ENCODE assay signal across 31 mouse cellular contexts in genomic region chr11:20527901-20528300, GRCm38 (mm10). TPM values are rescaled to one million over a fixed set of nuclear protein-coding genes. Genes with fewer than 3 reads are reported as not detected.
DNase-seq lines count a peak whose midpoint lies in the region.
"Had no signal": no experiment of that assay in that cellular context is flagged by ENCODE, and none has a peak within 500 bp of the region (broad histone marks: within the 10 kb centered on the region; RNA-seq: fewer than 3 reads in every experiment).

No protein-coding gene starts in this region.

- H3K4me1 ChIP-seq in heart, embryonic 10.5 days, result peaks cover 10% of the 10 kb centered on the region

- 81% methylated on average over 3 of the region's 3 CpGs for WGBS in heart, embryonic 10.5 days

- no peak overlapping the region for H3K4me3 ChIP-seq in heart, embryonic 10.5 days
- H3K4me3 ChIP-seq: embryonic facial prominence, embryonic 10.5 days; embryonic facial prominence, embryonic 15.5 days; forebrain, embryonic 12.5 days; gastrocnemius, adult 2 months; heart, adult 2 months; heart, embryonic 13.5 days; hindbrain, embryonic 15.5 days; kidney, embryonic 15.5 days; left cerebral cortex, adult 2 months; limb, embryonic 10.5 days; limb, embryonic 15.5 days; liver, embryonic 13.5 days; myocyte; neural tube, embryonic 13.5 days had no signal

- no peaks in the 10 kb centered on the region for H3K9me3 ChIP-seq in heart, embryonic 10.5 days
- H3K9me3 ChIP-seq: embryonic facial prominence, embryonic 10.5 days; embryonic facial prominence, embryonic 15.5 days; forebrain, embryonic 12.5 days; heart, embryonic 13.5 days; hindbrain, embryonic 15.5 days; kidney, embryonic 15.5 days; limb, embryonic 10.5 days; limb, embryonic 15.5 days; liver, embryonic 13.5 days; neural tube, embryonic 13.5 days had no signal

- no peak overlapping the region for H3K27ac ChIP-seq in heart, embryonic 10.5 days
- H3K27ac ChIP-seq: embryonic facial prominence, embryonic 10.5 days; embryonic facial prominence, embryonic 15.5 days; forebrain, embryonic 12.5 days; gastrocnemius, adult 2 months; heart, adult 2 months; heart, embryonic 13.5 days; hindbrain, embryonic 15.5 days; kidney, embryonic 15.5 days; left cerebral cortex, adult 2 months; limb, embryonic 10.5 days; limb, embryonic 15.5 days; liver, embryonic 13.5 days; neural tube, embryonic 13.5 days had no signal

- no peaks in the 10 kb centered on the region for H3K27me3 ChIP-seq in heart, embryonic 10.5 days (ENCODE audit: insufficient read depth, poor library complexity, severe bottlenecking)
- H3K27me3 ChIP-seq: embryonic facial prominence, embryonic 15.5 days; forebrain, embryonic 12.5 days; heart, embryonic 13.5 days; hindbrain, embryonic 15.5 days; kidney, embryonic 15.5 days; limb, embryonic 15.5 days; neural tube, embryonic 13.5 days; Patski had no signal

- DNase-seq in heart, adult 11 months, result peak; percentile 23
- no peak for DNase-seq in heart, embryonic 10.5 days (ENCODE audit: low spot score)
- peak; percentile 90 for DNase-seq in brain, adult 2 months (ENCODE audit: low read depth, low spot score)
- DNase-seq in cerebellum, adult 11-12 months, result peak; percentile 81
- DNase-seq in cerebellum, adult 9-11 months, result peak; percentile 79
- DNase-seq in yolk sac, embryonic 10.5 days (ENCODE audit: low spot score), result no peak
- DNase-seq in frontal cortex, postnatal 25 days (ENCODE audit: low spot score in 2 of 2), result no peak
- no peak for DNase-seq in B cell, adult 2 months
- DNase-seq: adrenal gland, postnatal 14 days; gastrocnemius, adult 2 months; gastrocnemius, postnatal 36 days; heart, adult 2 months; heart, postnatal 10 days; kidney, adult 18-20 months; kidney, postnatal 25 days; liver, embryonic 13.5 days; lung, adult 18-20 months; lung, postnatal 4 days; right cerebral cortex, postnatal 14 days had no signal

- H3K36me3 ChIP-seq in heart, embryonic 10.5 days, result no peaks in the 10 kb centered on the region
- H3K36me3 ChIP-seq: embryonic facial prominence, embryonic 10.5 days; embryonic facial prominence, embryonic 15.5 days; forebrain, embryonic 12.5 days; heart, embryonic 13.5 days; hindbrain, embryonic 15.5 days; kidney, embryonic 15.5 days; limb, embryonic 10.5 days; limb, embryonic 15.5 days; liver, embryonic 13.5 days; neural tube, embryonic 13.5 days had no signal

RNA-seq across cellular contexts. Expression of gene Sertad2, which starts 15.2 kb away (rescaled TPM):
- polyA plus RNA-seq in heart, embryonic 10.5 days (2016; fragmentation: Nextera tagmentation; extraction: Ambion mirVana), result 33.7 and 34.1 TPM in 2 replicates

Comparison
In these comparisons a context has a peak if more than half of its experiments do, and no peak if none do; other contexts are left out.
1. DNase-seq: peak in heart, adult 11 months (single experiment), brain, adult 2 months (single experiment), cerebellum, adult 11-12 months (single experiment) and cerebellum, adult 9-11 months (single experiment); none in heart, embryonic 10.5 days (single experiment), yolk sac, embryonic 10.5 days (single experiment), frontal cortex, postnatal 25 days (0 of 2) and B cell, adult 2 months (0 of 2).